Mouse (Mus musculus) MEL (cell line): ENCODE measurements around the gene Phlda2.

Source experiments
- CHD2 ChIP-seq: IDR thresholded peaks from 2 replicates; pipeline ENCODE4 v1.6.1; 2011; ENCODE audit warnings: low read length, improper control_type of control experiment
- CTCF ChIP-seq, 3 experiments: IDR thresholded peaks in 2 of 3; conservative IDR thresholded peaks in 1 of 3; 2 replicates each; pipeline ENCODE4 v1.5.1; 2011 to 2012; ENCODE audit warnings: low read length in 3 of 3, low read depth in 2 of 3, mild to moderate bottlenecking in 2 of 3, improper control_type of control experiment in 1 of 3, inconsistent platforms in 1 of 3, mixed read lengths in 1 of 3, moderate library complexity in 1 of 3; ENCODE audit not compliant: control insufficient read depth in 1 of 3, insufficient read depth in 1 of 3, poor library complexity in 1 of 3, severe bottlenecking in 1 of 3
- EP300 ChIP-seq, 2 experiments: IDR thresholded peaks; 2 replicates each; pipeline ENCODE4 v1.6.1; 2011; ENCODE audit warnings: improper control_type of control experiment in 2 of 2, low read length in 2 of 2, low read depth in 1 of 2, mild to moderate bottlenecking in 1 of 2
- MEF2A ChIP-seq: IDR thresholded peaks from 2 replicates; pipeline ENCODE4 v1.6.1; 2014; ENCODE audit warnings: low read depth, mild to moderate bottlenecking, inconsistent platforms, low read length, improper control_type of control experiment; ENCODE audit not compliant: poor library complexity, insufficient replicate concordance, severe bottlenecking; ENCODE audit errors: extremely low read depth
- MXI1 ChIP-seq: IDR thresholded peaks from 2 replicates; pipeline ENCODE4 v1.6.1; 2011; ENCODE audit warnings: mild to moderate bottlenecking, low read depth, low read length, improper control_type of control experiment
- POLR2A ChIP-seq, 2 experiments: IDR thresholded peaks; 2 replicates each; pipeline ENCODE4 v1.6.1; 2011 to 2012; ENCODE audit warnings: low read length in 2 of 2, mild to moderate bottlenecking in 2 of 2, control low read depth in 1 of 2, improper control_type of control experiment in 1 of 2, low read depth in 1 of 2, moderate library complexity in 1 of 2; ENCODE audit not compliant: control insufficient read depth in 1 of 2, insufficient read depth in 1 of 2, poor library complexity in 1 of 2
- POLR2AphosphoS2 ChIP-seq: IDR thresholded peaks from 2 replicates; pipeline ENCODE4 v1.6.1; 2011; ENCODE audit warnings: low read length, improper control_type of control experiment
- RCOR1 ChIP-seq: IDR thresholded peaks from 2 replicates; pipeline ENCODE4 v1.6.1; 2012; ENCODE audit warnings: low read depth, mild to moderate bottlenecking, inconsistent platforms, low read length, improper control_type of control experiment
- SIN3A ChIP-seq: IDR thresholded peaks from 2 replicates; pipeline ENCODE4 v1.6.1; 2012; ENCODE audit warnings: low read length, improper control_type of control experiment, inconsistent platforms
- TAL1 ChIP-seq: IDR thresholded peaks from 2 replicates; pipeline ENCODE4 v1.6.1; 2012; ENCODE audit warnings: mild to moderate bottlenecking, inconsistent platforms, low read length, moderate library complexity, mixed read lengths
- USF2 ChIP-seq, 2 experiments: IDR thresholded peaks; 2 replicates each; pipeline ENCODE4 v1.6.1; 2011 to 2012; ENCODE audit warnings: improper control_type of control experiment in 2 of 2, low read length in 2 of 2, borderline replicate concordance in 1 of 2, inconsistent platforms in 1 of 2, low read depth in 1 of 2, mild to moderate bottlenecking in 1 of 2; ENCODE audit not compliant: insufficient read depth in 1 of 2
- ZNF384 ChIP-seq: IDR thresholded peaks from 2 replicates; pipeline ENCODE4 v1.6.1; 2012; ENCODE audit warnings: low read depth, mild to moderate bottlenecking, inconsistent platforms, low read length, improper control_type of control experiment

GRCm38 (mm10) chr7:143464811-143465560 lies 38.0 kb downstream of the Phlda2 start:
- peak; percentile 60 to 73; a peak in 2 of 4 replicates for TF ChIP-seq POLR2A (IDR thresholded peaks at IDR 0.05; ENCODE audit: control insufficient read depth in 1 of 2, insufficient read depth in 1 of 2, low read depth in 1 of 2, low read length in 2 of 2, poor library complexity in 1 of 2)
- no peak for TF ChIP-seq CTCF (IDR thresholded peaks at IDR 0.05 in 2 of 3, conservative IDR thresholded peaks at IDR 0.05 in 1 of 3; ENCODE audit: control insufficient read depth in 1 of 3, insufficient read depth in 1 of 3, low read depth in 2 of 3, low read length in 3 of 3, poor library complexity in 1 of 3, severe bottlenecking in 1 of 3)
- TF ChIP-seq USF2 (IDR thresholded peaks at IDR 0.05; ENCODE audit: borderline replicate concordance in 1 of 2, insufficient read depth in 1 of 2, low read depth in 1 of 2, low read length in 2 of 2) = no peak
- TF ChIP-seq MEF2A = no peak
- TF ChIP-seq CHD2 = no peak
- TF ChIP-seq SIN3A = no peak; the same call in 1 of the 2 replicates
- no peak for TF ChIP-seq RCOR1
- no peak for TF ChIP-seq POLR2AphosphoS2
- TF ChIP-seq TAL1 = no peak
- no peak for TF ChIP-seq EP300 (IDR thresholded peaks at IDR 0.05; ENCODE audit: low read depth in 1 of 2, low read length in 2 of 2)
- TF ChIP-seq ZNF384 = no peak
- TF ChIP-seq MXI1 = peak; percentile 92; the same call in 1 of the 2 replicates
